Mouse (Mus musculus) cortical plate, adult 2 months (tissue): ENCODE results near the gene Zbtb9.

Experiments
- CTCF ChIP-seq: fragments of 200-500 bp; IDR thresholded peaks from 2 replicates; pipeline ENCODE4 v1.5.1; 2011; ENCODE audit warnings: mild to moderate bottlenecking, control low read depth, low read length; ENCODE audit not compliant: insufficient read depth; ENCODE audit errors: extremely low read depth
- POLR2A ChIP-seq: fragments of 200-500 bp; IDR thresholded peaks from 2 replicates; pipeline ENCODE4 v1.6.1; 2011; ENCODE audit warnings: mild to moderate bottlenecking, low read length, control low read depth; ENCODE audit not compliant: insufficient read depth; ENCODE audit errors: extremely low read depth

DNA sequence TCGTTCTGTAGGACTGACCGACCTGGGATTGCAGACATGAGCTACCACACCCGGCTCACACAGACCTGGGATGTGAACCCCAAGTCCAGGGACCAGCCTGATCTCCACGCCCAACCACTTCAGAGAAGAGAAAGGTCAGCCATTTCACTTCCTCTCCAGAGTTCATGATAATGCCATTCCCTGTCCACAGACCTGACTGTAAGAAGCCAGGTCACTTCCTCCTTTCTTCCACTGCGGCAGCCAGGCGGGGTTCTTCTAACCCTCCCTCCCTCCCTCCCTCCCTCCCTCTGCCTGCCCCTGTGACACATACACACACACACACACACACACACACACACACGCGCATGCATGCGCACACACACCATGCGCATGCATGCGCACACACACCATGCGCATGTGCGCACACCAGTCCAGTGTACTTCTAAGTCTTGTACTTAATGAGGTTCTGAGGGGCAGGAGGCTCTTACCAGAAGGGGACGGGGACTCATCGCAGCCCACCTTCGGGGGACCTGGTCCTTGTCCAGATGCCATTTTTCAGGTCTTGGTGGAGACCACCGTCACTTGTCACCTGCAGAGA lies 52.4 kb downstream of the Zbtb9 start:
- TF ChIP-seq POLR2A (no peak), CTCF (no peak)
